Mouse (Mus musculus) cerebellum, postnatal 4 days (tissue): ENCODE data around the gene Wtip.
"Not testable (repeated sequence)": the region's sequence is repeated elsewhere in the genome, so short reads cannot be mapped to it uniquely, and the experiment has no call there.

ENCODE experiments used
- DNase-seq, 2 experiments: peaks; one replicate each; pipeline ENCODE4 v3.0.0; 2022; ENCODE audit warnings: low spot score in 2 of 2, mixed read lengths in 1 of 2

Wtip gene

DNA sequence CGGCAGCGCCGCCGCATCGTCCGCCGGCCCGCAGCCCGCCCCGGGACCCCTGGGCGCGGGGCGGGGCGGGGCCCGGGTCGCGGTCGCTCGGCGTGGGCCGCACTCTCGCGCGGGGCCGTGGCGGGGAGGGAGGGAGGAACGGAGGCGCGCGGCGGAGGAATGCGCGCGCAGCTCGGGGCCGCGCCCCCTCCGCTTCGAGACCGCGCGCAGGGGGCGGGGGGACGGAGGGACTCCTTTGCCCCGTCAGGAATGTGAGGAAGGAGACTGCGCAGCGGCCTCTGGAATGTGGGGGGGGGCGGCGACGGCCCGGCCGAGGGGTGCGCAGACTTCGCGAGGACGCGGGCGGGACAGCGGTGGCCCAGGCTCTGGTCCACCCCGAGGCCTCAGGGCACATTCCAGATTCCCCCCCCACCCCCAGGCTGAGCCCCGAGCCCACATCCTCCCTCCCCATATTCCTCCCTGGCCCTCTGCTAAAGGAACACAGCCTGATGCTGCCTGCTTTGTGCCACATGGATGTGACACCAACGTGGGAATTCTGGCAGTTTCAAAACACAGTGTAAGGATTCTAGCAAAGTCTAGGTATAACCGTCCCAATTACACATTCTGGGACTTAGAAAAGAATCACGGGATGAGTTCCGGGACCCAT, at the start of gene Wtip:
TSS of gene Wtip (minus strand) at position 152 of the 646 bp plus-strand sequence.
- peak; percentile 51 to 81 for DNase-seq

DNA sequence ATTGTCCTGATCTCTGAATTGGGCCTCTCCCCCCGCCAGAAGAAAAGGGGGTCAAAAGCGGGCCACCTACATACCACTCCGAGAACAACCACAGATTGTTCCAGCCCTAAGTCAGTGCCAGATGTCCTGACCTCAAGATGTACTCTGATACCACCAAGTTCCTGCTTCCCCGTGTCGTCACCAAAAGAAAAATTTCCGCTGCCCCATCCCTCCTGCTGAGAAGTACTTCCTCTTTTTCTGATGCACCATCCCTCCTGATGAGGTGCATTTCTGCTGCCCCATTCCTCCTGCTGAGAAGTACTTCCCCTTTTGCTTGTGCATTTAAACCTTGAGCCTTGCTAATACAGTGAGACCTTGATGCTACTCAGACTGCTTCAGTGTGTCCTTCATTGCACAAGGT, 43.2 kb upstream of the Wtip start:
- DNase-seq, result not testable (repeated sequence)

DNA sequence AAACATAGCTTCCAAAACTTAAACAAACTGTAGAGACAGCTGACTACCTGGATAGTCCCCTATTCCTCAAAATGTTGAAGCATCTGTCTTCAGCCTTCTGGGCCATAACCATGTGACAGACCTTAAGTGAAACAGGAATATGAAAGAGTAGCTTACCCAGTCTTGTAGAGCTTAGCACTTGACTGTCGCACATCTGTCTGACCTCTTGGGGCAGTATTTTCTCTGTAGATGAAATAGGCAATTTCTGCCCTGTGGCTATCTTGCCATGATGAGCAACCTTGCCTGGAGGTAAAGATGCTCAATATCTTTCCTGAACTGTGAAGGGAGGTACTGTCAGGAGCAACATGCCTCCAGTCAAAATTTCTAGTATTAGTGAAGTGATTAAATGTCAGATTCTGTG, 39.2 kb upstream of the Wtip start:
- no peak for DNase-seq

GRCm38 (mm10) chr7:34169454-34169853, 36.4 kb upstream of the Wtip start, which contains the start of gene Uba2:
Gene Uba2 (minus strand): TSS chr7:34169599.
- no peak for DNase-seq

- DNase-seq, result peak; percentile 86 to 93
Observed at GRCm38 (mm10) chr7:34168470-34169251, 35.6 kb upstream of the Wtip start.

DNA sequence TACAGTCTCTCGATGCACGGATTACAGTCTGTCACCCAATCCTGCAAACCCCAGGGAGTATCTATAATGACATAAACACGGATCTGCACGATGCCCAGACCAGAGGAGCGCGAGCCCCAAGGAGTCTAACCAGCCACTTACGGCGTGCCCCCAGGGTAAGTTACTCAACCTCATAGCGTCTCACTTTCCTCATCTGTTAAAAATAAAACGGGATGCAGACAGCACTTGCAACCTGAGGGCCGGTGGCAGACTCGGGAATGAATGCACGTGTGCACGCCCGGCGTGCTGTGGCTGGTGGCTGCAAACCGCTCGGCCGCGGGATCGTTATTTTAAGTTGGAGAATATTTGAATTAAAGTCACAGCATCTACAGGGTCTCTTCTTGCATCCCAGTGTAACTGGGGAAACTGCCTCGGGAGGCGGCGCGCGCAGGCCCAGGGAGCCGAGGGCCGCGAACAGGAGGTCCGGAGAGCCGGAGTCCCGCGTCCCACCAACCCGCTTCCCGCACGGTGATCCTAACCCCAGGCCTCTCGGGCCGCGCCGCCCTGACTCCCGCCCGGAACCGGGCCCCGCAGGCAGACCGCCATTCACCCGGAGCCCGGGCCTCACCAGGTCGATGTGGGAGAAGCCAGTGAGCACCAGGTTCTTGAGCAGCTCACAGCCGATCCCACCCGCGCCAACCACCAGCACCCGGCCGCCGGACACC, 34.9 kb upstream of the Wtip start:
- DNase-seq, result no peak

GRCm38 (mm10) chr7:34166850-34167249, 33.8 kb upstream of the Wtip start:
- DNase-seq, result no peak

DNA sequence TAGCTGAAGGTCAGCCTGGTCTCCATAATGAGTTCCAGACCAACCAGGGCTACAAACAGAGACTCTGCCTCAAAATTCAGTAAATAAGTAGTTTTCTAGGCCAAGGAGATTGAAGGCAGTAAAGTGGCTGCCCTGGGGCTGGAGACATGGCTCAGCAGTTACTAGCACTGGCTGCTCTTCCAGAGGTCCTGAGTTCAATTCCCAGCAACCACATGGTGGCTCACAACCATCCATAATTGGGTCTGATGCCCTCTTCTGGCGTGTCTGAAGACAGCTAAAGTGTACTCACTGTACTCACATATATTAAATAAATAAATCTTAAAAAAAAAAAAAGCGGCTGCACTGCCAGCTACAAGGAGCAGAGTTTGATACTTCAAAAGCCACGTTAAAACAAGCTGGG, 32.9 kb upstream of the Wtip start:
- DNase-seq, result no peak

DNA sequence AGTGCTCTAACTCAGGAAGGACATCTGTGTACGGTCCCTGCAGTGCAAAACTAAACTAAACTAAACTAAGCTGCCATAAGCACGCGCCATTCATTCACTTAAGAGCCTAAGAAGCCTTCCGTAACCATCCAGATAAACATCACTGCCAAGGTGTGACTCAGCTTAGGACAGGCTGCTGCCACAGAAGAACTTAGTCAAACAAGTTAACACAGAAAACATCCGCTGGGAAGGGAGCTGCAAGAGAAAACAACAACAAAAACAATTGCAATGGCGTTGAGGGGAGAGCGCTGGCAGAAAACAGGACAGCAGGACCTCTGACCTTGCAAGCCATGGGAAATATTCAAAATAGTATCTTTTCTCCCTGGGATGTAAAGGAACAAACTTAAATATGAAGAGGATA, 31.6 kb upstream of the Wtip start:
- DNase-seq, result no peak

DNA sequence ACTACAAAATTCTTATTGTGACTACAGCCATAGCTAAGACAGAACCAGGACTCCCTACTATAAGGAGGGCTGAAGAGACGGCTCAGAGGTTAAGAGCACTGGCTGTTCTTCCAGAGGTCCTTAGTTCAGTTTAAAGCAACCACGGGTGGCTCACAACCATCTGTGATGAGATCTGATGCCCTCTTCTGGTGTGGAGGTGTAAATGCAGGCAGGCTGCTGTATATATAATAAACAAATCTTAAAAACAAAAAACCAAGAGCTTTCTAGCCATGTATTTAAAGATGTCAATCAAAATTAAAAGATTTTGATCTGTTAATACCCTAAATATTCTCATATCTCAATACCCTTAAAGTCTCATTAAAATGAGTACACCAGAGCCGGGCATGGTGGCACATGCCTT, 26.1 kb upstream of the Wtip start:
- no peak for DNase-seq

DNA sequence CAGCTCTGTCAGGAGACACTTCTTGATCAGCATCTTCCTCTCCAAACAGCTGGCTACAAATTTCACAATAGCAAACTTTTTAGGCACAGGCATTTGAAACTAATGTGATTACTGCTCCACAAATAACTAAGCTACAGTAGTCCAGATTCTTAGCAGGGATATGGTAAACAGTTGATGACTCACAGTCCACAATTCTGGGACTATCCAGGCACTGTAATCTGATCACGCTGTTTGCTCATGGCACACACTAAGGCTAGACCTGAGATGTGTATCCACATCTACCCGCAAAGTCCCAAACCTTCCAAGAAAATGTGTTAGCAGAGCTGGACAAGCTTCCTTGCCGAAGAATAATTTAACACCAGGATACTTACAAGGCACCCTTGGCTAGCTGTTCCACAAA, 24.9 kb upstream of the Wtip start:
- no peak for DNase-seq

DNA sequence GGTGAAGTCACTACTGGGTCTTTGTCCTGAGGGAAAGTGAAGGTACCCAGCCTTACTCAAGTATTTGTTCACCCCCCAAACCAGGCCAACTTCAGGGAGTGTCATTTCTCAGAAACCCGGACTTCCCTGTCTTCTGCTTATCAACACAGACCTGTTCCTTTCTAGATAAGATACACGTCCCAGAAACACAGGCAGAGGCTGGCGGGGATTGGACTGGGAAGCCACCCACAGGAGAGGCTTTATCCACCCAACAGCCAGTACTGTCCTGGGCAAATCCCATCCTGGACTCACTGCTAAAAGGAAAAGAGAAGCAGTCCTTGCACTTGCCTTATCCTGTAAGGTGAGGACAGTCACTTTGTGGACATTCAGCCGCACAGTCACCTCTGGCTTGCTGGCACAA, 14.1 kb upstream of the Wtip start:
- no peak for DNase-seq

DNA sequence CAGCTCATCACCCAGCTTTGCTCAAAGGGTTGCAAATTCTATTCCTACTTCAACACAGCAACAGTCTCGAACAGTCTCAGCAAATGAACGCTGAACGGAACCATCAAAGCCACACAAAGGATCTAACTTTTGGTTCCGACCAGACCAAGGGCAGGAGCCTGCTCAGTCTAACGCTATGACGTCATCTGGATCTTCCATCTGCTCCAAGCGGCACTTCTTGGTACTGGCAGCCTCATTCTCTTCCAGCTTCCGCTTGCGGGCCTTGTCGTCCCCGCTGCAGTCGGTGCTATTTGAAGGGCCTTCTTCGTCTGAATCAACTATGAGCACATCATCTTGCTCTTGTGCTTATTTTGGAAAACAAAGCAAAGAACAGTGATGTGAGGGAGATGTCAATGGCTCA, 8.1 kb upstream of the Wtip start:
- DNase-seq, result no peak

- DNase-seq, result no peak
Observed at GRCm38 (mm10) chr7:34139493-34139892, 6.4 kb upstream of the Wtip start.

- no peak for DNase-seq
Observed at GRCm38 (mm10) chr7:34134336-34134735, 1.3 kb upstream of the Wtip start.

DNA sequence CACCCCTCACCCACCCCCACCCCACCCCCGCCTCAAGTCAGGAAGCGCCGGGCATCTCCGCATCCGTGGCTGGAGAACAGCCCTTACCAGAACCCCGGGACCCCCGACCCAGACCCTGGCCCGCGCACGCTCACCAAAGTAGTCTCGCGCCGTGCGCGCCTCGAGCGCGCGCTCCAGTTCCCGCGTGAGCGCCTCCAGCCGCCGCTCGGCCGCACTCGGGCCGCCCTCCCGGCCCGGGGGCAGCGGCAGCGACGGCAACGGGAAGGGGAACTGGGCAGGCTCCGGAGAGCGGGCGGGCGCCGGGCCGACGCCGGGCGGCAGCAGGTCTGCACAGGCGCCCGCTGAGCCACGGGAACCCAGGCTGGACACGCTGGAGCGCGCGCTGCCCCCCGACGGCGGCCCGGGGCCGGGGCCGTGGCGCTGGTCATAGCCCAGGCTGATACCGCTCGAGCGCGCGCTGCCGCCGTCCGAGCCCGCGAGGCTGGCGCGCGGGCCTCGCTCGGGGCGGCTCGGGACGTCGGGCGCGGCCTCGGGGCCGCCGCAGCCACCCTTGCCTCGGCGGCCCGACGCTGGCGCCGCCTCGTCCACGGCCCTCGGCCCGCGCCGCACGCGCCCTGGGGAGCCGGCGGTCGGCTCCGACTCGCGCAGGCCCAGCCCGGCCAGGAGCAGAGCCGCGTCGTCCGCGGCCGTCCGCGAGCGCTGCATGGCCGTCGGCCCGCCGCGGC, 551 bp downstream of the Wtip start:
- peak in 1 of 2 experiments; percentile 54 for DNase-seq

DNA sequence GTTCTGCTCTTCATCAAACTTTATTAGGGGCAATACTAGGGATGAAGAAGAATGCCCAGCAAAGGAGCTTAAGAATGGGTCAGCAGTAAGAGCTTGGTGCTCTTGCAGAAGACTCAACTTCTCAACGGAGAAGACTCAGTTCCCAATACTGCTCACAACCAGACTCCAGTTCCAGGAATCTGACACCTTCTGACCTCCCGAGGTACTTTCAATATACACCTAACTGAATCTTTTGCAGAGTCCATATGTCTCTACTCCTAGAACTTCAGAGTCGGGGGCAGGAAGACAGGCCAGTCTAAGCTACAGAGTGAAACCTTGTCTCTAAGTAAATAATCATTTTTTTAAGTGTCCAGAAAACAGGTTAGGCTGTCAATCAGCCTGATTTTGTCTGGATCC, 1.1 kb downstream of the Wtip start:
- DNase-seq, result no peak

DNA sequence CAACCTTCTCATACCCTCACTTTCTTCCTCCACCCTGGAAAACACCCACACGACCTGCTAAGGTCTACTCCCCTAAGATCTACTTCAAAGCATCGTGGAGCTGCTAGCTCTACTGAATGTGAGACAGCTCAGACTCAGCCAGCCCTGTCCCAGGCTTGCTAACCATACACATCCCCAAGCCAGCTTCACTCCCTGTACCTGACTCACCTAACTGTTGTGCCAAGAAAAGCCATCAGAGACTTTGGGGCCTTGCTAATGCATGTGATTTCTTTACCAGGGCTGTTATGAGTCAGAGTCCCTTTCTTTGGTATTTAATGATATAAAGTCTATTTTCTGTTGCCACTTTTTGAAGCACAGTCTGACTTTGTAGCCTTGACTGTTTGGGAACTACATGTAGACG, 1.9 kb downstream of the Wtip start:
- DNase-seq, result no peak

DNA sequence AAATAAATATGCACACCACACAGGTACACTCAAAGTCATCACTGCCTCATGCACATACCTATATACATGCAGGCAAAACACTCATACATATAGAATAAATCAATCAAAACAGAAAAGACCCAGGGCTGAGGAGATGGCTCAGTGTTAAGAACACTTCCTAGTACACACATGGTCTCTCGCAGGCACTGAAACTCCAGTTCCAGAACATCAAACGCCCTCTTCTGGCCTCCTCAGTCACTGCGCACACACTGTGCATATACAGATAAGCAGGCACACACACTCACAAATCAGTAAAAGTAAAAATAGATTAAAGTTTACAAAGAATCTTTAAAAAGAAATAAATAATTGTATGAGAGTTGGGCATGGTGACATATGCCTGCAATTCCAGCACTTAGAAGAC, 6.8 kb downstream of the Wtip start:
- DNase-seq, result no peak

DNA sequence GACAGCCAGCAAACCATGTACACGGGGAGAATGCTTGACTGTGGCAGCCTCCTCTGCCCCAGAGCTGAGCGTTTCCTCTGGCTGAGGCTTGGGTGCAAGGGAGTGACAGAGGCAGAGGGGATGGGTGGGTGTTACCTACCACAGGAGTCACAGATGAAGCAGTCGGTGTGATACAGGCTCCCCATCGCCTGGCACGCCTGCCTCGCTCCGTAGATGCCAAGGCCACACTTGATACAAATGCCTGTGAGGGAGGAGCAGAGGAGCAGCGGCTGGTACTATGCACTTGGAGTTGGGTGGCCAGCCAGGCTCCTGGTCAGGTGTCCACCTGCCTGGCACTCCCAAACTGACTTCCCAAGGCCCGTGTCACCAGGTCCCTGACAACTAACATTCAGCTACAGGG, 7.7 kb downstream of the Wtip start:
- DNase-seq, result no peak

DNA sequence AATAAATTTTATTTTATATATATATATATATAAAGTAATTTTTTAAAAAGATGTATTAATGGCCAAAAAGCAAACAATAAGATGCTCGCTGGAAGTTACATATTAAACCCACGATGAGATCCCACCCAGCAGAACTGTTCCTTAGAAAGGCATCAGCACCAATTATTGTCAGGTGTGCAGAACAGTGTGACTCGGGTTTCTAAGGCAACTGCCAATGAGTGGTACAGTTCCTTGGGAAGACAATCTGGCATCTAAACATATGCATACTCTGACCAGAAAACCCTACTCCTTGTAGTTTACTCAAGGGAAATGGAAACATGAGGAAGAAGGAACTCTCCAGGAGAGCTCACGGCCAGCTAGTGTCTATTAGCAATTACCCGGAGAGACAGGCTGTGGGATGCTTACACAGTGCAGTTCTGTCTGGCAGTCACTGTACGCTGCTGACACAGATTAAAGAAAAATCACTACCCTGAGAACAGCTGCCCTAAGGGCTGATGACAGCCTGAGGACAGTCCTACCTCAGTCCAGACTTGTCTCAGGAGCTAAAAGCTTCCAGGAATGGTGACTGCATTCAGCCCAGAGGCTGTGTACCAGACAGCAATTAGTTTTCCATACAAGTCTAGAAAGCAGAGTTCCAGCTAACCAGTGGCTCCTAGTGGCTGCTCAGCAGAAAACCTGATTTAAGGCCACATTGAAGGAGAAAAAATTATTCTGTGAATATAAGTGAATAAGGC, 9.9 kb downstream of the Wtip start:
- DNase-seq, result no peak
